ENCODE assay signal across 11 mouse cellular contexts in the genomic region with DNA sequence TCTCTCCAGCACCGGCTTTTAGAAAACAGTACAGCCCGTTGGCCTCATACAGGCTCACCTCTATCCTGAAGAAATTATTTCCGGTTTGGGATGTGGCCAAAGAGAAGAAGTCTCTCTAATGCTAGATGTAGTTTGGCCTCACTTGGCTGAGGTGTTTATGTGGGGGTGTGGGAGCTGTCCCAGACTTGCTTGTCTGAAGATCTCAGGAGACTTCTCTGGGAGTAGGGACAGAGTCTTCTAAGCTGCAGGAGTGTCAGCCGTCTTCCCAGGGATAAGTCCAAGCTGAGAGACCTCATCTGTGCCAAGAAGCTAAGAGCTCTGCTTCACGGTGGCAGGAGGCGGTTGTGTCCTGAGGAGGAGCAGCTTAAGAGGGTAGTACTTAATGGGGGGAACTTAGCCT. TPM values are rescaled to one million over a fixed set of nuclear protein-coding genes. Genes with fewer than 3 reads are reported as not detected.
DNase-seq lines count a peak whose midpoint lies in the region; ATAC-seq lines count a peak whose summit lies in the region.
"Had no signal": no experiment of that assay in that cellular context is flagged by ENCODE, and none has a peak within 500 bp of the region (broad histone marks: within the 10 kb centered on the region; RNA-seq: fewer than 3 reads in every experiment).

No protein-coding gene starts in this region.

- WGBS in forebrain, embryonic 16.5 days, result 36% methylated on average over 6 of the region's 6 CpGs
- 43% methylated on average over 6 of the region's 6 CpGs for WGBS in midbrain, embryonic 14.5 days

- no peak for ATAC-seq in forebrain, embryonic 16.5 days
- no peak for ATAC-seq in midbrain, embryonic 14.5 days (ENCODE audit: low FRiP score, low TSS enrichment)

- H3K9me3 ChIP-seq in forebrain, embryonic 16.5 days (ENCODE audit: control insufficient read depth, low read length), result no peaks in the 10 kb centered on the region
- H3K9me3 ChIP-seq in midbrain, embryonic 14.5 days (ENCODE audit: control insufficient read depth, low read length), result no peaks in the 10 kb centered on the region

- no peak overlapping the region for H3K4me2 ChIP-seq in forebrain, embryonic 16.5 days (ENCODE audit: low read length)
- no peak overlapping the region for H3K4me2 ChIP-seq in midbrain, embryonic 14.5 days (ENCODE audit: low read length)

- H3K27me3 ChIP-seq in forebrain, embryonic 16.5 days (replicated peaks; ENCODE audit: control insufficient read depth, insufficient read depth, low read length), result no peaks in the 10 kb centered on the region
- no peaks in the 10 kb centered on the region for H3K27me3 ChIP-seq in midbrain, embryonic 14.5 days (ENCODE audit: control insufficient read depth, insufficient read depth, low read length)

- peaks cover 46% of the 10 kb centered on the region for H3K4me1 ChIP-seq in forebrain, embryonic 16.5 days (replicated peaks; ENCODE audit: control insufficient read depth, insufficient read depth, low read length)
- peaks cover 44% of the 10 kb centered on the region for H3K4me1 ChIP-seq in midbrain, embryonic 14.5 days (ENCODE audit: control insufficient read depth, insufficient read depth, low read length)

- DNase-seq in heart, postnatal 4 days, result peak; percentile 23
- no peak for DNase-seq in heart, adult 8-10 months (ENCODE audit: low spot score)
- DNase-seq in brain, adult 2 months (ENCODE audit: low read depth, low spot score), result peak; percentile 29
- peak; percentile 7 for DNase-seq in midbrain, embryonic 14.5 days
- no peak for DNase-seq in layer of hippocampus, postnatal 10 days (ENCODE audit: low spot score in 2 of 2)
- DNase-seq in natural killer cell, adult 2 months (ENCODE audit: low spot score in 2 of 2), result no peak
- no peak for DNase-seq in left cerebral cortex, adult 8-10 months (ENCODE audit: low spot score in 2 of 2)
- DNase-seq: adrenal gland, postnatal 36 days; right cerebral cortex, postnatal 14 days; thymus, postnatal 36 days had no signal

- no peaks in the 10 kb centered on the region for H3K36me3 ChIP-seq in forebrain, embryonic 16.5 days (ENCODE audit: control insufficient read depth, insufficient read depth)
- no peaks in the 10 kb centered on the region for H3K36me3 ChIP-seq in midbrain, embryonic 14.5 days (ENCODE audit: control insufficient read depth, insufficient read depth, low read length)

- peak overlapping the region; percentile 8; the same call in 1 of the 2 replicates for H3K27ac ChIP-seq in forebrain, embryonic 16.5 days (ENCODE audit: low read length)
- H3K27ac ChIP-seq in midbrain, embryonic 14.5 days (replicated peaks; ENCODE audit: low read depth, low read length), result no peak overlapping the region

- no peak overlapping the region for H3K4me3 ChIP-seq in forebrain, embryonic 16.5 days (replicated peaks; ENCODE audit: low read length)
- H3K4me3 ChIP-seq in midbrain, embryonic 14.5 days (replicated peaks; ENCODE audit: low read depth, low read length), result no peak overlapping the region

- no peak overlapping the region for H3K9ac ChIP-seq in forebrain, embryonic 16.5 days (replicated peaks; ENCODE audit: low read depth, low read length)
- no peak overlapping the region for H3K9ac ChIP-seq in midbrain, embryonic 14.5 days (replicated peaks; ENCODE audit: low read length)

RNA-seq across cellular contexts. Expression of gene Trak1, which starts 5.8 kb away (rescaled TPM):
- total RNA-seq in heart, postnatal 4 days (2021), result 100 to 1,000 TPM; 288 to 301 TPM
- 100 to 1,000 TPM; 294 to 334 (median 302) TPM for total RNA-seq in heart, adult 8-10 months (2022)
- 85.1 and 92.2 TPM in 2 replicates for polyA plus RNA-seq in forebrain, embryonic 16.5 days (2015; fragmentation: Nextera tagmentation; extraction: Ambion mirVana)
- 47.0 and 53.6 TPM in 2 replicates for polyA plus RNA-seq in midbrain, embryonic 14.5 days (2014; fragmentation: Nextera tagmentation; extraction: Ambion mirVana)
- total RNA-seq in layer of hippocampus, postnatal 10 days (2021), result 100 to 1,000 TPM; 207 to 210 TPM
- total RNA-seq in left cerebral cortex, adult 8-10 months (2022), result 100 to 1,000 TPM; 206 to 233 (median 225) TPM

RNA-seq across cellular contexts. Expression of gene Ulk4, which starts 26.1 kb away (rescaled TPM):
- 1 to 10 TPM; 2.5 to 2.7 TPM for total RNA-seq in heart, postnatal 4 days (2021)
- under 1 TPM; 0.14 to 0.41 (median 0.30) TPM for total RNA-seq in heart, adult 8-10 months (2022)
- polyA plus RNA-seq in forebrain, embryonic 16.5 days (2015; fragmentation: Nextera tagmentation; extraction: Ambion mirVana), result 115 and 169 TPM in 2 replicates
- polyA plus RNA-seq in midbrain, embryonic 14.5 days (2014; fragmentation: Nextera tagmentation; extraction: Ambion mirVana), result 75.7 and 79.0 TPM in 2 replicates
- 1 to 10 TPM; 7.7 to 9.6 TPM for total RNA-seq in layer of hippocampus, postnatal 10 days (2021)
- 10 to 100 TPM in 1 of 4 experiments, 1 to 10 TPM in 3; 7.7 to 10.4 (median 9.2) TPM for total RNA-seq in left cerebral cortex, adult 8-10 months (2022)

Comparison
In these comparisons a context has a peak if more than half of its experiments do, and no peak if none do; other contexts are left out.
1. DNase-seq: peak in heart, postnatal 4 days (single experiment), brain, adult 2 months (single experiment) and midbrain, embryonic 14.5 days (single experiment); none in heart, adult 8-10 months (single experiment), layer of hippocampus, postnatal 10 days (0 of 2), natural killer cell, adult 2 months (0 of 2) and left cerebral cortex, adult 8-10 months (0 of 2).